Mouse (Mus musculus) kidney, adult 2 months (tissue): ENCODE data around the gene Akap14.
A peak's percentile ranks its signal among the peaks of the same experiment; 100 is the strongest.

Experiments
- CTCF ChIP-seq: fragments of 200-500 bp; conservative IDR thresholded peaks from 2 replicates; pipeline ENCODE4 v1.5.1; 2011; ENCODE audit warnings: low read depth, mild to moderate bottlenecking, control low read depth, low read length, moderate library complexity, mixed read lengths; ENCODE audit not compliant: insufficient read depth, insufficient read length
- POLR2A ChIP-seq: fragments of 200-500 bp; IDR thresholded peaks from one replicate; pipeline ENCODE4 v1.6.1; 2011; ENCODE audit warnings: low read depth, low read length, control low read depth

DNA sequence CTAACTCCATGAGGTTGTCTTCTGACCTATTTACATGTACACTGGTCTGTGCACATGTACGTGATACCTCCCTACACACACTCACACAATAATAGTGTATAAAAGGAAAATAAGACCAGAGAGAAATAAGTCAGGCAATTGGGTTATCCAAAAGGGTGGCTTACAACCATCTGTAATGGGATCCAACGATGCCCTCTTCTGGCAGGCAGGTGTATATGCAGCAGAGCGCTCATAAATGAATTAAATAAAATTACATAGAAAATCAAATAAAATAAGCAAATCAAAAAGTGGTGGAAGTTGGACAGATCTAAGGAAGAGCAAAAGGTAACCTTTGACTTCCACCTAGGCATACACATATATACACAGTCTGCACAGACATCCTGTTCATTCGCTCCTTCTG is 10.8 kb downstream of the Akap14 start:
- peak; percentile 27; the same call in 1 of the 2 replicates for TF ChIP-seq CTCF
- TF ChIP-seq POLR2A, result no peak
